Mouse (Mus musculus) left cerebral cortex, postnatal 25 days (tissue): ENCODE measurements around the gene Bend5. TPM values are rescaled to one million over a fixed set of nuclear protein-coding genes. Genes with fewer than 3 reads are reported as not detected.

Experiments
- DNase-seq, 2 experiments: peaks; one replicate each; pipeline ENCODE4 v3.0.0; 2022; ENCODE audit warnings: low spot score in 2 of 2, mixed read lengths in 1 of 2
- intact Hi-C: fragments of 180-260 bp; cut with DNase I; formaldehyde crosslinking; loops from one replicate; pipeline ENCODE4 v1.15.1; 2025
- total RNA-seq, 2 experiments: library from RNA; stranded (reverse); gene quantifications; 2 replicates each; pipeline ENCODE4 v1.2.3; 2021

The Bend5 gene
- total RNA-seq, 2 experiments from 2014 or later = 17.3 to 18.3 TPM

DNA sequence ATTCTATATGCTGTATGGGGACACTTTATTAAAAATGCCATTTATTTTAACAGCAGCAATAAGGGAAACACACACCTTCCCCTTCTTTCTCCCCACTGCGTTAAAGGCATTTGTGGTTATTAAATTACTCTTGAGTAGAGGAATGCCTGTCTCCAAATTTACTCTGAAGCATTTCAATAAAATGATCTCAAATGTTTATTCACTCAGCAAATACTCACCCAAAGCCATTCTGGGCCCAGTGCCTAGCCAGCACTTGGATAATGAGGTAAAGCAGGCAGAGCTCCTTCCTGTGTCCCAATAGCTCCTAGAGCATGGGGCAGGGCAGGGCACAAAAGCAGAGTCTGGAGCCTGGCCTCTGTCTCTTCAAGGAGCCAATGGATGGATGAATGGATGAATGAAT, 58.2 kb downstream of the Bend5 start:
- no peak for DNase-seq
- intact Hi-C loops = no loop called here

DNA sequence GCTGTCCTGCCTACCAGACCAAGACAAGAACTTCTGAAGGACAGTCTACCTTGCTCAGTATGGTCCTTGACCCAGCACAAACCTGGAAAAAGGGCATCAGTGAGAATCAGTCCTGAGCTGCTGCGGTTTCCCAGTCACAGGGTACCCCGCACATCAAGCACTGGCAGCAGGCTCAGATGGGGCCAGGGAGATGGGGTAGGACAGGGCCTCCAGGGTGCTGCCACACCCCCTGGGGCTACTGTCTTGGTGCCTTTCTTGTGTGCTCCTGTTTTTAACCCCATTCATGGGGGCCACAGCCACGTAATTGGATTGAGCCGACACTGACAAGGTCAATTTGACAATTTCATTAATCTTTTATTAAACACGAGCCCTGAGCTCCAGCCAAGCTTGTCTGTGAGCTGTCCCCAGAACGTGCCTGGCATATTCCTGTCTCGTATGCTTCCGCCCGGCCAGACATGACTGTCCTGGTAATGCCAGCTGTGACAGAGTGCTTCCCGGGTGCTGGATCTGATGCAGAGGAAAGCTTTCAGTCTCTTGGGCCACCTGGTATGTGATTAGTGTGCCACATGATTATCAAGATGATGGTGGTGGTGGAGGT, 60.7 kb downstream of the Bend5 start:
- no peak for DNase-seq
- intact Hi-C loops = no loop called here

DNA sequence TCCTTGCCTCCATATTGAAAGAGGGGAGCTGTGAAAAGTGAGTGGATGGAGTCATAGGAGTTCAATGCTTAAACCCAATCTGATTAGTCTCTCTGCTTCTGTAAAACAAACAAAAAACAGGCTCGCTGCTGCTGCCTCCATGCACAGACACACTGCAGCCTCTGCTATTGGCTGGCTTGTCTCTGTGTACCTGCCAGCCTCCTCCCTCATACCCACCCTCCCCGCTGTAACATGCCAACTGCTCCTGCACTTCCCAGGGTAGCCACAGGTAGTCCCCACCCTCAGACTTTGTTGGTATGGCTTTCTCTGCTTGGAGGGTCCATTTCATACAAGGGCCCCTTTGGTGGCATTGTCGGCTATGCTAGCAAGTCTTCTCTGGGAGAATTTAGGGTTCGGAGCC, 62.7 kb downstream of the Bend5 start:
- intact Hi-C loops = no loop called here
- no peak for DNase-seq

DNA sequence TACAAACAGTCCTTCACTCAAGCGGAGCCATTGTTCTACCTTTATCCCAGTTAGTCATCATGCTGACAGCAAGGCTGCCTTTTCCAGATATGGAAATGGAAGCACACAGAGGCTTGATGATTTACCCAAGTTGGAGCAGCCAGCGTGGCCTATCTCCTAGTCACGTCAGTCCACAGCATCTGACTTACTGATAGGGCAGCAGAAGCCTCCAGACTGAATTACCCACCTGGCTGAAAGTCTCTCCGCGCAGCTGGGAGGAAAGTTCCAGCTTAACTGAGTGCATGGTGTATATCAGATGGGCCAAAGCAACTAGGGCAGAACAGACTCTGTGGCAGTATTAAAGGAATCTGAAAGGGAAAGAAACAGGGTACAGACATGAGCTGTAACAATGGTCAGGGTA, 68.7 kb downstream of the Bend5 start:
- intact Hi-C loops = no loop called here
- DNase-seq = no peak

DNA sequence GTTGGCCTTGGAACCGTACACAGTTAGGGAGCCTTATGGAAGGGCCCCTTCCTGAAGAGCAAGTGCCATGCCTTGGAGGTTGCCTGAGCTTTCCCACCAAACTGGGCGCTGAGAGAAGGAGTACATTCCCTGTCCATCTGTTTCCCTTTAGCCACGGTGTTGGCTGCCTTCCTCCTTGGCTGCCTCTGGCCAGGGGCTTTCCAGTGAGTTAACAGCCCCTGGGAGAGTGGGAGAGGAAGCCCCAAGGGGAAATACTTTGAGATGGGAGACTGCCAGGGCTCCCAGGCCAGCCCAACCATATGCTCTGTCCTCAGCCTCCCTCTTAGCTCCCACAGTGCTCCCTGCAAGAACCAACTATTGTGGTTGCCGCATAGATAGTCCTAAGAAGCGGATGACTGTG, 70.4 kb downstream of the Bend5 start:
- intact Hi-C loops = no loop called here
- no peak for DNase-seq

DNA sequence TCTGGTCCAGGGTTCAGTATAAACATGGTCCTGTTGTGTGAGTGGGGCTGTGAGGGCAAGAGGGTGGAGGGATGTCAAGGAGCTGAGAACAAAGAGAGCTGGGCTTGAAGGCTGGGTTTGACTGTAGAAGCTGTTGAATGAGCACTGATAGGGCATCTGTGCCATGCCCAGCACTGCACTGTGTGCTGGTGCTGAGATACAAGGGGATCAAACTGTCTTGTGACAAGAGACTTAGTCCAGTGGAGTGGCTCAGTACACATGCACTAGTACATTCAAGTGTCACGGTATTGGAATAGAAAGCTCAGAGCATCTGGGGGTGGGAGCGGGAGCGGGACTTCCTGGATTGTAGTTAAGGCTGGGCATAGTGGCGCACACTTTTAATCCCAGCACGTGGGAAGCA, 71.4 kb downstream of the Bend5 start:
- DNase-seq = no peak
- intact Hi-C loops = no loop called here

DNA sequence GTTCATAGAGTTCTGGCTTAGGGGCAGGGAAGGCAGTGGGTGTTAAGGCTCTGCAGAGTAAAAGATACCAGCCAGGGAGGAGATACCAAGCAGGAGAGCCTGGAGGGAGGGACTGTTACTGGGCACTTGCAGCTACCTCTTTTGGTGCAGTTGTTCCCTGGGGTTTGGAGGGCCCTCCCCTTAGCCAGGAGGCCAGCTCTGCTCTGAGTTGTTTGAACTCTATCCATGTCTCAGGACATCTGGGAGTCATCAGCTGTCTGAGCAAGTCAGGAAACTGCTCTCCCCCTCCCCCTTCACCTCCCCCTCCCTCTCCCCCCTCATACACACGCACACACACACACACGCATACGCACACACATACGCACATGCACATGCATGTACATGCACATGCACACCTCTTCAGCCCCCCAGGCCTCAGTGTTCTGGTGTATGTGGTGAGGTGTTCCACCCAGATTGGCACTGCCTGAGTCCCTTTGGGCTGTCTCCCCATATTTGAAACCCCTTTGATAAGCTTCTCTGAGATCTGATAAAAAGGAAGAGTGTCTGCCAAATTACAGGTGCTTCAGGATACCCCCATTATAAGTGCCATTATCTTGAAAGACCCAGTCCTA, 72.5 kb downstream of the Bend5 start:
- no peak for DNase-seq
- intact Hi-C loops = no loop called here

DNA sequence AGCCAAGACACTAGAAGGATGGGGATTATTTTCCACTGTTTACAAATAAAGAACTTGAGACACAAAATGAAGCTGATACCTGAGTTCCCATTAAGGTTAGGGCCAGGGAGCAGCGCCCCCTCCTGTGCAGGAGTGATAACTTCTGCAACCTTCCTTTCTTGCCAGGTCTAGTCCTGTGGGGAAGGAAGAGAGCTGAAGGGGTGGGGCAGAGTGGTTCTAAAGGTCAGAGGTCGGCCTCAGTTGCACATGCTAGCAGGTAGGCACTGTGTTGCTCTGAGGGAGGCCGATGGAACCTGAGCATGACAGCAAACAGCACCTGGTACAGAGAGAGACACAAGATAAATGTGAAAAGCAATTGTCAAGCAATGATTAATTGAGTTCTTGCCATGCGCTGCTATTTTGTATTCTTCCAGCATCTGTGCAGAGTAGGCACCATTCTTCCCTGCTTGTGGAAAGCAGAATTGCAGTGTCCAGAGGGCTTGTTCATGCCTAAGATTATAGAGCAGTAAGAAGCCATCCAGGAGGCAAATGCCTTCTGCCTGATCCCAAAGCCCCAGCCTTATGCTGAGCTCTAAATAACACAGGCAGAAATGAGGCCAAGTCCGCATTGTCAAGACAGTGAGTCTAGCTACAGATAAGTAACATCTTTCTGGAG, 79.1 kb downstream of the Bend5 start:
- peak in 1 of 2 experiments; percentile 17 for DNase-seq
- intact Hi-C loops = loop anchor here (10.0 kb wide), 1 partner anchor 1459 kb away; no protein-coding TSS in a partner anchor

DNA sequence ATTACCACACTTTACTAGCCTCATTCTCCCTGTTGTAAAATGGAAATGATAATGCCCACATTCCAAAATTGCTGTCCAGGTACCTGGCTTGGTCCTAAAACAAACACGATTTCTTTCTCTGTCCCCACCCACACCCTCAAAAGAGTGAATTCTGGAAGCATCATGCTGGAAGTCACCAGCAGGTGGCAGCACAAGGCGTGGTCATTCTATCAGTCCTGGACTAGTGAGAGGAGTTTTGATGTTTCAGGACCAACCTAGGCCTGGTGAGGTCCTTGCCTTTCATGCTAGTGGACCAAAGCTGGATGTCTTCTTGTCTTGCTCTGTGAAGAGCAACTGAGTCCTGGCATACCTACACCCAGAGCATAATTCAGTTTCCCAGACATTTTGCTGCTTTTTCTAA, 81.1 kb downstream of the Bend5 start:
- intact Hi-C loops = loop anchor here (1.0 to 10.0 kb wide), 5 partner anchors 86 to 1461 kb away; no protein-coding TSS in a partner anchor
- DNase-seq = peak; percentile 75 to 80

DNA sequence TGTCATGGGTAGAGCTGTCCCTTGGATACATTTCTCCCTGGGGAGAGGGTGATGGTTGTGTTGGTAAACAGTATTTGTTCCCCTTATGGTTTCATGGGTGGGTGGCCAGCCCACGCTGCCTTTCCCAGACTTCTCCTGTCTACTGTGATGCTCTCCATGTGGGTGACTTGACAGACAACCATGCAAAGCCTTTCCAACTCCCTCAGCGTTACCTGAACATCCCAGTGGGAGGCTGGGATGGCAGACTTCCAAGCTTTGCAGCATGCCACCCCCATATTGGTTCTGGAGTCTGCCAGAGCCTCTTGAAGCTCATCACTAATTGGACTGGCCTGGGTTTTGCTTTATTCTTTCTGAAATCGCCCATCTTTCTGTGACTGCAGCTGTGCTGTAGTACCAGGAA, 83.9 kb downstream of the Bend5 start:
- intact Hi-C loops = loop anchor here (5.0 to 10.0 kb wide), 3 partner anchors 84 to 1464 kb away; no protein-coding TSS in a partner anchor
- peak; percentile 76 to 92 for DNase-seq

DNA sequence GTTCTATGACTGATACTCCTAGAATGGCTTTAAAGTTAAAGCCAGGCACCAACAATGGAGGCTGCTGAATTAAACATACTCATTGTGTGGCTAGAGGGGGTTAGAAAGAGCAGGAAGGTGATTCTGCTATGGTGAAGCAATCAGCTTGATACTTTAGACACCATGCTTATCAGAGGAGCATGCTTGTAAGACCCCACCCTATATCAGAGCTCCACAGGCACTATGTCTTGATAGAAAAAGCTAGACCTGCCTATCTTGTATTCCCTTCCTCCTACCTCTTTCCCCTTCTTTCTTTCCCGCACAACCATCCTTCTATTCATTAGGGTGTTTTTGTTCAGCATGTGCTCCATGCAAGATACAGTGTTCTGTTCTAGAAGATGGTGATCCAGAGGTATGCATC, 86.6 kb downstream of the Bend5 start:
- DNase-seq = no peak
- intact Hi-C loops = no loop called here

DNA sequence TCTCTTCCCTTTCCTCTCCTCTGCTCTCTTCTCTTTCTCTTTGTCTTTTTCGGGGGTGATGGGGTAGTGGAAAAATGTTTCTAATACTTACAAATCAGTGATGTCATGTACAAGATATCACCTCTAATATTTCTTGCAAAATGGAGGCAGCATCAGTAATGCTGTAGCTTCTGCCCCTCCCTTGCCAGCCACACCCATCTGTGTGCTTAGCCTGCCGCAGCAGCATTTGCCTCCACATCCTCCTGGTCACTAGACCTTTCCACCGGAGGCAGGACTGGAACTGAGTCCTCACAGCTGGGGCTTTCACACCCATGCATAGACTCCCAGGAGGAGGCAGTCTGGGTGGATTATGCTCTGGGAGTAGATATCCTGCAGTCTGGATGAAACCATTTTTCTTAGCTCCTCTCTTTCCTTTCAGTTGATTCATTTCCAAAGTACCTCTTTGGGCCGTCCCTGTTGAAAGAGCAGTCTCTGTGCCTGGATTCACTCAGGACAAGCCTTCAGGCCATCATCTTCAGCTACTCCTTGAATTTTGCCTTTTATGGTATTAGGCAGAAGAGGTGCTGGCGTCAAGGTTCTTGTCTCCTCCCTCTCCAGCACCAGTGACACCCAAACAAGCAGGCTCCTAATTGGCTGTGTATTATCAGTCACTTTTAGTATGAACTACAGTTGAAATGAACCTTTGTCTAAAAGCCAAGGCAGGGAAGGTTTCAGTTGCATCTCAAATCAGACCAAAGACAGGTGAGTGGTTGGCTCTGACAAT, 88.3 kb downstream of the Bend5 start:
- intact Hi-C loops = no loop called here
- DNase-seq = no peak

DNA sequence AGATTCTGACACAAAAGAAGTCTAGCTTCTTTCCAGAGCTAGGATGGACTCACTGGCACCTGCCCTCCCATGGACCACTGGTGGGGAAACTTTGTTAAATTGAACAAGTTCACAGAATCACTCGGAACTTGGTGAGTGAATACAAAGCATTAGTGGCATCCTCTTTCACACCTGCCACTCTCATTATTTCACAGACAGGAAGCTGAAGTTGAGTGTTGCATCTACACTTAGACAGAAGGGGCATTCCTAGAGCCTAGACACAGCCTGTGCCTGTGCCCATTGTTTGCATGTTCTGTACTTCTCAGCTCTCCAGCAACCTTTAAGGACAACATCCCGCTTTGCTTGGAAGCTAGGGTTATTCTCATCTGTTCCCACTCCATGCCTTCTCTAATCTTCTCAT, 90.1 kb downstream of the Bend5 start:
- no peak for DNase-seq

More for the DNA sequence above, 90.1 kb downstream of the Bend5 start:
- intact Hi-C loops = no loop called here
